Mouse (Mus musculus) urinary bladder, postnatal 25 days (tissue): ENCODE measurements at regions not wholly inside any gene's neighbourhood (a gene's known extent, or its start where the extent isn't known, plus 50 kb on each side); places are given as distances from the start of the nearest gene placed in this dataset.
A peak's percentile ranks its signal among the peaks of the same experiment; 100 is the strongest.

Experiments used
- DNase-seq: peaks from one replicate; pipeline ENCODE4 v3.0.0; 2022; ENCODE audit warnings: low spot score

GRCm38 (mm10) chr15:61159552-61159951 lies 236.7 kb upstream of the A1bg start:
- DNase-seq: no peak

GRCm38 (mm10) chr15:61158041-61158545 lies 235.3 kb upstream of the A1bg start:
- DNase-seq: peak; percentile 19

DNA sequence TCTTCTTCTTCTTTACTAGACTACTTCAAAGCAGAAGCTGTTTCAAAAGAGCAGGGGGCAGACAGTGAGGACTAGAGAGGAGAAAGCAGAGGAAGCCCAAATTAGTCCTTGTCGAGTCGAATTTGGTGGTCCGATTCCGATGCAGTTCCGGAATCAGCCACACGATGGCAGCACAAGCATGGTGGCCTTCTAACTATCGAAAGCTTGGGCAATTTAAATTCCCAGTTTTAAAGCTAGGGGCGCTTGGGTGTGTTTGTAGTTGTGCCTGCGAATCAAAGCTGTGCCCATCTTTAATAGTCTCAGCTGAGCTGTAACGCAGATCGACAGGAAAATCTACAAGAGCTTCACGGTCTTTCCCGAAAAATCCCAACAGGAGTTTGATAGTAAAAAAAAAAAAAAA lies 234.7 kb upstream of the A1bg start:
- DNase-seq: peak; percentile 93

DNA sequence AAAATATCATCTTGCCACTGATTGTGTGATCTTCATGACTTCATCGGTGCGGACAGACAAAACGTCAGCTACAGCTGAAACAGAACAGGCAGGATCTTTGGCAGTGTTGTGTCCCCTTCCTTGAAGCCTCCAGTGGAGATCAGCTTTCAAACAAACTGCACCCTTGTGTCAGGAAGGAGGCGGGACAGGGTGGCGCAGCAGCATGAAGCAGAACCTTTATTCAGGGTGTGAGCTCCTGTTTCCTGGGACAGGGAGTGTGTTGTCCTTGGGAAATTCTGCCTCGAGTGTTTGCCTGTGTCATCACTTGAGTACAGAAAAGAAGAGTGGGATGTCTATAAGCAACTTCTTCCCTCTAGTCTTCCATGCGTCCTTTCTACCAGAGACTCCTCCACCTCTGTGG lies 232.7 kb upstream of the A1bg start:
- no peak for DNase-seq

GRCm38 (mm10) chr15:61154166-61154565 lies 231.4 kb upstream of the A1bg start:
- DNase-seq: no peak

GRCm38 (mm10) chr15:61142851-61143250 lies 220.0 kb upstream of the A1bg start:
- no peak for DNase-seq

- DNase-seq: no peak
These were observed 216.3 kb upstream of the A1bg start for GRCm38 (mm10) chr15:61139151-61139550.

DNA sequence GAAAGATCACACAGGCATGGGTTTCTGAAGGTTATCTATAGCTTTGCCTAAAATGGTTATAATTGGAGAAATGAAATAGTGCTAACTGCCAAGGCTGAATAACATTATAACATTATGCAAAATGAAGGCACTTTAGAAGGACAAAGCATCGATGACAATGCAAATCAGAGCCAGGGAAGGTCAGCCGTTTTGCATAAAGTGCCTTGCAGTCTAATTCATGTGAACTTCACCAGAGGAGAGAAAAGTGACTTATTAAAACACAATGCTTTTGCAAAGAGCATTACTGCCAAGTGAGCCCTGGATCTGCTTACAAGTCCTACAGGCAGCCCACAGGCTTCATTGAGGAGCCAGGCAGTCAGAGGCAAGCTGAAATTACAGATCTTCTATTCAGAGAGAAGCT lies 214.0 kb upstream of the A1bg start:
- no peak for DNase-seq

DNA sequence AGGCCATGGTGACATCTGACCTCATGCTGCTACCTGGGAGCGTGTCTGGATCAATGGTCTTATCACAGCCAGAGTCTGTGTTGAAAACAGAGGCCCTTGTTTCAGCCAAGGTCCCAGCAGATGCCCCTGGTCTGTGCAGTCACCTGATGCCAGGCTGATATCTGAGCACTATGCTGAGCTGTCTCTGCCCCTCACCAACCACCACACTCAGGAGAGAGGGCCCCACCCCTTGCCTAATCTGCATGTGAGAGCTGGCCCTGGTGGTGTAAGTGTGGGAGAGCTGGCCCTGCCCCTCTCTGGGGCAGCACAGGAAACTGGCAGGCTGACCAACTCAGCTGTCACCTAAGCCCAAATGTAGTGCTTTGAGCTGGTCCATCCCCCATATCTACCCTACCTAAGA lies 210.5 kb upstream of the A1bg start:
- DNase-seq: no peak

- DNase-seq: no peak
These were observed 205.2 kb upstream of the A1bg start for GRCm38 (mm10) chr15:61127971-61128370.

DNA sequence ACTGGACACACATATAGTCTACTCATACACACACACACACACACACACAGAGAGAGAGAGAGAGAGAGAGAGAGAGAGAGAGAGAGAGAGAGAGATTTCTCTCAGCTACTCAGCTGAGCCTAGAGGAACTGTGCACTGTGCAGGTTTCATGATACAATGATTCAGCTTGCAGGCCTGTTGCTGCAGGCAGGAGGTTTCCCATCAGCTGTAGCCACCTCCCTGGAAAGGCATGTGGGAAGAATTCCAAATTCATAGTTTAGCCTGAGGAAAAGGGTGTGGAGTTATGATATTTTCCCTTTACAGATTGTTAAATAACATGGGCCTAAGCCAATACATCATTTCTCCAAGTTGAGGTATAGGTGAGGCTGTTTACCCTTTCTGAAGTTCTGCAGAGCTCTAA lies 204.3 kb upstream of the A1bg start:
- no peak for DNase-seq

DNA sequence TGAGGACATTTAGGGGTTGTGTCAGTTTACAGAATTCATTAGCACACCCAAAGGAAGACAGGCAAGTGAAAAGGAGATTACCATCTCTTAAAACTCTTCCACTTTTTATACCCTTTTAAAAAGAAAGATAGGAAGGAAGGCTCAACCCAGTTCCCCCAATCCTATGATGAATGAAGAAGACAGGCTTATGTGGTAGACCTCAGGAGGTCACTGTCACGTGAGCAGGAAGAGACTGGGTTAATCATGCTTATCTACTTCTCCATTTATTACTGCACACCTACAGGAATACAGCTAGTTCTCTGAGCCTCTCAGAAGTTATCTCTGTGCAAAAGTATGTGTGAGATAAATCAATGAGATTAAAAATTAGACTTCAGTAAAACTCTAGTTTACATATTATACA lies 194.1 kb upstream of the A1bg start:
- DNase-seq: no peak

DNA sequence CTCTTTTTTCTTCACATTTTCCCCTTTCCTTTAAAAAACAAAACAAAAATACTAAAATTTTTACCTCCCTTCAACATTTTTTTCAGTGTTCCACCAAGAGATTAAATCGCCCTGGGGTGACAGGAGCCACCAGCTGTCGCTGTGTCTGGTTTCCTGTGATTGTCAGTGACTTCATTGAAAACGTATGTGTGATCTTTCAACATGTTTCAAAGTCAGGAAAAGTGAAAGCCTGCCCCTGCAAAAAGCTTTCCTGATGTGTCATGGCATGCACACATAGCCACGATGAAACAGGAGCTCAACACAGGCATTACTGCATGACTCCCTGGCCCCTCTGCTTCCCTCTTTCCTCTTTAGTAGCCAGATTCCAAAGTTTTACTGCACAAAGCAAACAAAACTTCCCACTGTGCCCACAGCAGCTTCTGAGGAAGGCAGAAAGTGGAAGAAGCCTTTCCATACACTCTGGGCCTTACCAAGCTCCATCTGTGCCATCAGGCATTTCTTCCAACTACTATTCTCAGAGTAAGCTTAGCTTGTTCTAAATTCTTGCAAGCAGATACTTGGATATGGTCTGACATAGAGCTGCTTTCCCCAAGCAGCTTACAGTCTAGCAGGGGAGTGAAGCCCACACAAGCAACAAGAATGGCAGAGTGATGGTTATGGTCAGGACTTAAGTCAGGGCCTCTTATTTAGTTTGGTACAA lies 186.8 kb upstream of the A1bg start:
- no peak for DNase-seq

GRCm38 (mm10) chr15:61108957-61109356 lies 186.1 kb upstream of the A1bg start:
- no peak for DNase-seq

- peak; percentile 8 for DNase-seq
These were observed 179.9 kb upstream of the A1bg start for GRCm38 (mm10) chr15:61102421-61103412.

GRCm38 (mm10) chr15:61100807-61101206 lies 178.0 kb upstream of the A1bg start:
- no peak for DNase-seq

GRCm38 (mm10) chr15:61098968-61099367 lies 176.2 kb upstream of the A1bg start:
- no peak for DNase-seq

DNA sequence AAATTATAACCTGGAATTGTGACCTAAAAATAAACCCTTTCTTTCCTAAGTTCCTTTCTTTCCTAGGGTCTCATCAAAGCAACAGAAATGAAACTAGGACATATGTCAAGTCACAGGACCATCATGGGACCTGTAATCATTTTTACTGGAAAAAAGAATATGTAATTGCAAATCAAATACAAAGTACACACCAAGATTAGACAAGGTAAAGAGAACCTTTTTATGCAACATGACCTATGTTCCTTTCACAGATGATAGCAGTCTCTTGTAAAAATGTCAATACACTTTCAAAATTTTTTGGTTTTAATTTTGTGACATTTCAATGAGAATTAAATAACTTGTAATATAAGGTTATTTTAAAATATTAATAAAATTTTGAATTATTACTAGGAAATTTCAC lies 175.7 kb upstream of the A1bg start:
- DNase-seq: no peak

DNA sequence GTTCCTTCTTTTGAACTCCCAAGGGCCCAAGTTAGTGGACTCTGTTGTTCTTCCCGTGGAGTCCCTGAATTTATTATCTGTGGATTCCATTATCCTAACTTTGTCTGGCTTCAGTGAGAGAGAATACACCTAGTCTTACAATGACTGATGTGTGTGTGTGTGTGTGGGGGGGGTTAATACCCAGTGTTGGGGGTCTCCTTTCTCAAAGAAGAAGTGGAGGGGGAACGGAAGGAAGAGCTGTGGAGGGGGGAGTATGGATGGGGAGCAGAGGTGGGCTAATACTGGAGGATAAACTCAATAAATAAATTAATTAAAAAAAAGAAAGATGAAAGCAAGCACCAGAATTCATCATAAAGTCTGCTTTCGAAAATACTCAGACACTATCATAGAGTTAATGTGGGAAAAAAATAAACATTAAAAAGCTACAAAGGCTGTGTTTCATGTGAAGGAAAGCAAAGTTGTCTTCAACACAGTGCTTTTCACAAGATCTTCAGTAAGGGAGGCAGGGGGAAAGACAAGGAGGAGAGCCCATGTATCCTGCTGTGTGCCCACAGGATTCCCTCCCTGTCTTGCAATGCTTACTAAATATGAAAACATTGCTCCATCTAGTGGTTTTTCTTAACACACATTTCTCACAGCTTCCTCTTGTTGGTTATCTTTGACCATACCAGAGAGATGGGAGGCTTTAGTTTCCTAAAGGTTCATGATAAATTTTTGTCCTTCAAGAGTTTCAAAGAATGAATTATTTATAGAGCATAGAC lies 173.4 kb upstream of the A1bg start:
- DNase-seq: no peak

GRCm38 (mm10) chr15:61055017-61055609 lies 132.3 kb upstream of the A1bg start:
- no peak for DNase-seq

DNA sequence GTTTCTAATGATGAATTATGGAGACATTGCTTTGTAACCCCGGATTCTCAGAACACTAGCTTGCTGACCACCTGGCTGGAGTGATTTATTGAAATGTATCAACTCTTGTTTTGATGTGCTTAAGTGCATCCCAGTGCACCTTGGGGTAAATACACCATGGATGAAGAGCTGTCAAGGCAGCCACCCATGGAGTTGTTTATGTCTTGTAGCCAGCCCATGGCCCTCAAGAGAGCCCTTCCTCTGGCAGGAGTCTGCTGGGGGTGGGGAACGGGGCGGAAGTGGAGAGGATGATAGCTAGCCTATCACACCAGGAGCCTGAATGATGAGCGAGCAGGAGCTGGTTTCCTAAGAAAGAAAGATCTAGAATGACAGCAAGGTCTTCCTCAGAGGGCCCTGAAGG lies 128.6 kb upstream of the A1bg start:
- no peak for DNase-seq

DNA sequence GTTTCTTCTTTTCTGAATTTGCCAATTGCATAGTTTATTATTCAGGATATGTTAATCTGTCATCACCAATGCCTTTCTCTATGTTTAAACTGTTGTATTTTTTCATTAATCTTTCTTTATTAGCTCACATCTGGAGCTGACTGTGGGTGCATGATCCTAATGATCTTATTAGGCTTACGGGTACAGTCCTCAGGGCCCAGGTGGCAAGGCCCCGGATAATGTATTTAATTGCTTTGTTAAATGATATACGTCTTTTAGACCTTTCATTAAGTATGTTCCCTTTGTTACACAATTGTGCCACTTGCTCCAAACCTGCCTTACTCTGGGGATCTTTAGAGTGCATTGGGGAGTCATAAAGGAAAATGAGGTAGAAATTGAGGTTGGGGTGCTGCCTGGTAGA lies 86.7 kb upstream of the A1bg start:
- DNase-seq: no peak
